Mouse (Mus musculus): ENCODE results near the gene Gm7347.
"Not testable (repeated sequence)": the region's sequence is repeated elsewhere in the genome, so short reads cannot be mapped to it uniquely, and the experiment has no call there.

DNA sequence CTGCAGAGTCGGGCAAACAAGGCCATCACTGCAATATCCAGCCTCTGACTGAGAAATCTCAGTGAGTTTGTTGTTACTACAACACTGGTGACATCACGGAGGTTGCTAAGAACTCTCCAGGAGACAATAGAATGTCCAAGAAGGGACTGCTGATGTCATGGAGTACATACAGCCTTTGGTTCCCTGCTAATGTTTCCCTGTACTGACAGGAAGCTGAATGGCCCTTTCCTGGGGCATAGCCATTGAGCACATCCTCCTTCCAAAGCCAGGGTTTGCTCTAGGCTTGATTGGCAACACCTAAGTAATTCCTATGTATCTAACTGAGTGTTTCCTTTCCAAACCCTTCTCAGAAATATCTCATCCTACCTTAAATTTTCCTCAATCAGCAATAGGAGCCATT is 18.9 kb downstream of the Gm7347 start, which contains the start of gene Speer4a:
- not testable (repeated sequence) for TF ChIP-seq CTCF, POLR2A (IDR thresholded peaks at IDR 0.05; ENCODE audit: extremely low read depth, insufficient read depth, low read length)

All from cortical plate, adult 2 months (tissue).